Mouse (Mus musculus): Measurements from ENCODE around the gene Nup54.

- no peak for TF ChIP-seq POLR2A (IDR thresholded peaks at IDR 0.05; ENCODE audit: control insufficient read depth, extremely low read depth, insufficient read depth, low read length, poor library complexity)
- TF ChIP-seq CTCF (IDR thresholded peaks at IDR 0.05; ENCODE audit: borderline replicate concordance, control insufficient read depth, extremely low read depth, insufficient read depth, low read length, poor library complexity) = no peak
Observed at GRCm38 (mm10) chr5:92381550-92382348, 53.3 kb downstream of the Nup54 start.

Data from thymus, adult 2 months (tissue).